Mouse (Mus musculus) spleen, adult 12 weeks (tissue): ENCODE measurements around the gene Sepsecs.

Experiments
- DNase-seq: peaks from one replicate; pipeline ENCODE4 v3.0.0; 2022; ENCODE audit warnings: low spot score

The Sepsecs gene

GRCm38 (mm10) chr5:52610306-52610705 lies 59.2 kb downstream of the Sepsecs start:
- DNase-seq, result no peak

- no peak for DNase-seq
These were observed 59.8 kb downstream of the Sepsecs start for GRCm38 (mm10) chr5:52609672-52610071.

DNA sequence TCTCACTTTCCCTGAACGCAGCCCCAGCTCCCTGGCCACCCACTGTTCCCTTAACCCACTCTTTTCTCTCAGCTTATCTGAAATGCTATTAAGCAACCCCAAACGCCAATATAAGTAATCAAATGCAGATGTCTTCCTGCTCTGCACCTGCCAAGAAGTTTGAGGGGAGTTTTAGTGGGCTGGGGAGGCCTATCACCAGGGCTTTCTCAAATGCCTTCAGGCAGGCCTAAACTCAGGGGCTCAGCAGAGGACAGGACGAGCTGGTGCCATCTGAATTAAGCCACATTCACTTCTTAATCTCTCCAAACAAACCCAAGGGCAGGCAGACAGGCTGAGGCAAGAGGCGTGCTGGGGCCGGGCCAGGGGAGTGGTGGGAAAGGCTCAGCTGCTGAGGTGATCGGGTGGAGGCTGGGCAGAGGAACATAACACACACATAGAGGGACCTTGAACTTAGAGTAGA lies 64.9 kb downstream of the Sepsecs start:
- no peak for DNase-seq

DNA sequence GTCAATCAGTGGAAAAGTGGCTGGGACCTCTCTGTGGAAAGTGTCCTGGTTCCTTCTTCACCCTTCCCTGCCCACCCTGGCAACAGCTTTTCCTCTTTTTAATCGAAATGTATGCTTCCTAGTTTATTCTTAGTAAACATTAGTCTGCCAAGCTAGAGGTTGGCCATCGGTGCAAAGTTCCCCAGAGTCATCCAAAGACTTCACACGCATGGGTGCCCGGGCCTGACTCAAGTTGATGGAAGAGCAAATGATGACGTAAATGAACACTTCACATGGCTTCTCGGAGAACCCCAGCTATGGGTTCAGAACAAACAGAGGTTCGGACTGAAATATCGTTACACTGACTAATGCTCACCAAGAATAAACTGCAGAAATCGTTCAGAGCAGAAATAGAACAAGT lies 78.9 kb downstream of the Sepsecs start:
- DNase-seq, result no peak
